Mouse (Mus musculus): Measurements from ENCODE around the gene Ifi27l2a.
"Not testable (repeated sequence)": the region's sequence is repeated elsewhere in the genome, so short reads cannot be mapped to it uniquely, and the experiment has no call there.

Ifi27l2a gene

GRCm38 (mm10) chr12:103443524-103443923 lies at the start of gene Ifi27l2a:
Gene Ifi27l2a, minus strand, starts transcription at chr12:103443680.
- CTCF ChIA-PET = interaction anchor here in 3 of 4 experiments (0.7 to 1.8 kb wide), 4 partner anchors 9 to 30 kb away, joined by 3 to 9 read pairs (median 5); partner anchors contain the start of genes Ddx24 (in 2 of the 3) and Ifi27 (in 1 of the 3)
- POLR2A ChIA-PET = interaction anchor here in 2 of 4 experiments (1.0 to 2.6 kb wide), 2 partner anchors 18 to 34 kb away, joined by 3 to 6 read pairs; partner anchors contain the start of gene Ddx24 (in 1 of the 2)

GRCm38 (mm10) chr12:103492767-103493166 lies 49.3 kb upstream of the Ifi27l2a start:
- CTCF ChIA-PET = interaction anchor here (0.5 to 2.3 kb wide), 16 partner anchors 13 to 351 kb away, joined by 3 to 24 read pairs (median 3); partner anchors contain the start of gene Ddx24 (in 3 of the 4)
- POLR2A ChIA-PET = interaction anchor here in 1 of 4 experiments (1.4 kb wide), 1 partner anchor 67 kb away, joined by 8 read pairs; the partner anchor contains the start of gene Ddx24

GRCm38 (mm10) chr12:103491091-103491730 lies 47.7 kb upstream of the Ifi27l2a start:
- CTCF ChIA-PET = interaction anchor here in 1 of 4 experiments (0.7 to 2.3 kb wide), 3 partner anchors 65 to 185 kb away, joined by 3 to 24 read pairs (median 3); partner anchors contain the start of gene Ddx24
- POLR2A ChIA-PET = interaction anchor here in 1 of 4 experiments (1.3 kb wide), 1 partner anchor 65 kb away, joined by 3 read pairs; the partner anchor contains the start of gene Ddx24

GRCm38 (mm10) chr12:103487750-103488149 lies 44.3 kb upstream of the Ifi27l2a start:
- ChIA-PET CTCF (no interaction called here), POLR2A (interaction anchor here in 1 of 4 experiments (0.6 kb wide), 1 partner anchor 44 kb away, joined by 3 read pairs; no protein-coding TSS in a partner anchor)

GRCm38 (mm10) chr12:103487276-103487675 lies 43.8 kb upstream of the Ifi27l2a start:
- ChIA-PET CTCF (interaction anchor here in 1 of 4 experiments (1.2 kb wide), 1 partner anchor 119 kb away, joined by 3 read pairs; no protein-coding TSS in a partner anchor), POLR2A (interaction anchor here in 1 of 4 experiments (0.6 kb wide), 1 partner anchor 43 kb away, joined by 3 read pairs; no protein-coding TSS in a partner anchor)

GRCm38 (mm10) chr12:103486726-103487125 lies 43.2 kb upstream of the Ifi27l2a start:
- ChIA-PET POLR2A (no interaction called here), CTCF (interaction anchor here in 2 of 4 experiments (0.9 to 1.2 kb wide), 2 partner anchors 9 to 119 kb away, joined by 3 read pairs; no protein-coding TSS in a partner anchor)

GRCm38 (mm10) chr12:103484200-103484972 lies 40.9 kb upstream of the Ifi27l2a start:
- POLR2A ChIA-PET = interaction anchor here in 2 of 4 experiments (0.6 to 1.8 kb wide), 2 partner anchors 58 to 59 kb away, joined by 4 to 5 read pairs; partner anchors contain the start of gene Ddx24 (in 2 of the 2)
- CTCF ChIA-PET = interaction anchor here in 1 of 4 experiments (1.4 kb wide), 1 partner anchor 59 kb away, joined by 4 read pairs; the partner anchor contains the start of gene Ddx24

GRCm38 (mm10) chr12:103482781-103483180 lies 39.3 kb upstream of the Ifi27l2a start:
- CTCF ChIA-PET = interaction anchor here in 1 of 4 experiments (0.9 kb wide), 1 partner anchor 57 kb away, joined by 3 read pairs; the partner anchor contains the start of gene Ddx24
- POLR2A ChIA-PET = no interaction called here

GRCm38 (mm10) chr12:103481671-103482070 lies 38.2 kb upstream of the Ifi27l2a start:
- ChIA-PET CTCF (no interaction called here), POLR2A (no interaction called here)

- CTCF ChIA-PET = interaction anchor here in 1 of 4 experiments (0.5 kb wide), 1 partner anchor 115 kb away, joined by 3 read pairs; no protein-coding TSS in a partner anchor
- POLR2A ChIA-PET = interaction anchor here in 1 of 4 experiments (1.3 kb wide), 1 partner anchor 34 kb away, joined by 3 read pairs; the partner anchor contains the start of gene Ifi27l2a
Observed at GRCm38 (mm10) chr12:103477461-103478015, 34.1 kb upstream of the Ifi27l2a start.

- CTCF ChIA-PET = no interaction called here
- POLR2A ChIA-PET = interaction anchor here in 1 of 4 experiments (1.3 kb wide), 1 partner anchor 34 kb away, joined by 3 read pairs; the partner anchor contains the start of gene Ifi27l2a
Observed at GRCm38 (mm10) chr12:103476779-103477389, 33.4 kb upstream of the Ifi27l2a start.

GRCm38 (mm10) chr12:103474481-103474880 lies 31.0 kb upstream of the Ifi27l2a start:
- POLR2A ChIA-PET = no interaction called here
- CTCF ChIA-PET = no interaction called here

- CTCF ChIA-PET = no interaction called here
- POLR2A ChIA-PET = no interaction called here
Observed at GRCm38 (mm10) chr12:103457140-103457539, 13.7 kb upstream of the Ifi27l2a start, which contains the start of gene Ifi27l2b. Gene Ifi27l2b, minus strand, starts transcription at chr12:103457223.

GRCm38 (mm10) chr12:103456727-103457126 lies 13.2 kb upstream of the Ifi27l2a start:
- POLR2A ChIA-PET, CTCF ChIA-PET: not testable (repeated sequence)

- ChIA-PET POLR2A (interaction anchor here in 1 of 4 experiments (0.7 kb wide), 1 partner anchor 21 kb away, joined by 4 read pairs; no protein-coding TSS in a partner anchor), CTCF (no interaction called here)
Observed at GRCm38 (mm10) chr12:103453361-103453760, 9.9 kb upstream of the Ifi27l2a start.

- CTCF ChIA-PET = interaction anchor here in 3 of 4 experiments (0.5 to 1.8 kb wide), 3 partner anchors 19 to 301 kb away, joined by 5 to 9 read pairs (median 8); partner anchors contain the start of gene Ddx24 (in 2 of the 3)
- POLR2A ChIA-PET = interaction anchor here in 1 of 4 experiments (2.6 kb wide), 1 partner anchor 19 kb away, joined by 6 read pairs; the partner anchor contains the start of gene Ddx24
Observed at GRCm38 (mm10) chr12:103445060-103445459, 1.6 kb upstream of the Ifi27l2a start.

- ChIA-PET POLR2A (interaction anchor here in 3 of 4 experiments (0.6 to 2.6 kb wide), 5 partner anchors 18 to 371 kb away, joined by 3 to 6 read pairs (median 3); partner anchors contain the start of gene Ddx24 (in 1 of the 3)), CTCF (interaction anchor here in 3 of 4 experiments (0.6 to 1.8 kb wide), 5 partner anchors 10 to 169 kb away, joined by 3 to 9 read pairs (median 5); partner anchors contain the start of genes Ddx24 (in 3 of the 3) and Ifi27 (in 1 of the 3))
Observed at GRCm38 (mm10) chr12:103444261-103444660, 781 bp upstream of the Ifi27l2a start.
